Comparison of ENCODE assay signal across 9 mouse cellular contexts in the genomic region with DNA sequence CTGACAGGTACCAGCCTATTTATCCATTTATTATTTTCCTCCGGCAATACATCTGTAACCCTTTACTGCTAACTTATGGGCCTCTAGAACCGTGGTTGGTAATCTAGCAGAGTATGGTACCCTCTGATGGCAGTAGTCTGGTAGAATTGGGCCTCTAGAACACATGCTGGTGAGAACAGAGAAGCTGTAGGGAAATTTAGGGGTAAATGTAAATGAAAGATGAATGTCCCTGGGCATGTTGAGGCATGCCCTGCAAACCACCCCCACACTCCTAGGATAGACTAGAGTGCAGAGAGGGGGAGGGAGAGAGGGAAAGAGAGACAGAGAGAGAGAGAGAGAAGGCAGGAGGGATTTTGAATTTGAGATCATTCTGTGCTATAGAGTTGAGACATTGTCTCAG. TPM values are rescaled to one million over a fixed set of nuclear protein-coding genes. Genes with fewer than 3 reads are reported as not detected.
DNase-seq lines count a peak whose midpoint lies in the region; ATAC-seq and TF ChIP-seq lines count a peak whose summit lies in the region.
"Had no signal": no experiment of that assay in that cellular context is flagged by ENCODE, and none has a peak within 500 bp of the region (broad histone marks: within the 10 kb centered on the region; RNA-seq: fewer than 3 reads in every experiment).

No protein-coding gene starts in this region.

- intact Hi-C loops in left cerebral cortex, postnatal 36 days (cut with DNase I) = no loop called here

- no peak for DNase-seq in layer of hippocampus, adult 2 months (ENCODE audit: low spot score in 2 of 2)
- no peak for DNase-seq in layer of hippocampus, adult 9-10 months (ENCODE audit: low spot score)
- DNase-seq in embryonic facial prominence, embryonic 11.5 days (ENCODE audit: low spot score) = no peak
- DNase-seq in T-cell, adult 2 months (ENCODE audit: low spot score) = no peak
- DNase-seq in cerebellum, adult 8-10 months = no peak
- no peak for DNase-seq in left cerebral cortex, postnatal 36 days (ENCODE audit: low spot score in 2 of 2)
- DNase-seq: lung, adult 18-20 months had no signal

- peaks cover 4% of the 10 kb centered on the region for H3K4me1 ChIP-seq in embryonic facial prominence, embryonic 11.5 days (ENCODE audit: control insufficient read depth, insufficient read depth, low read length)
- H3K4me1 ChIP-seq in intestine, embryonic 16.5 days (ENCODE audit: control insufficient read depth, insufficient read depth, low read length) = peaks cover 32% of the 10 kb centered on the region
- H3K4me1 ChIP-seq in neural tube, embryonic 12.5 days = peaks cover 31% of the 10 kb centered on the region

- 36% methylated on average over 2 of the region's 2 CpGs for WGBS in embryonic facial prominence, embryonic 11.5 days
- WGBS in intestine, embryonic 16.5 days = 33% methylated on average over 2 of the region's 2 CpGs
- 49% methylated on average over 2 of the region's 2 CpGs for WGBS in neural tube, embryonic 12.5 days

- H3K27me3 ChIP-seq in embryonic facial prominence, embryonic 11.5 days (ENCODE audit: control insufficient read depth, insufficient read depth, low read length) = no peaks in the 10 kb centered on the region
- no peaks in the 10 kb centered on the region for H3K27me3 ChIP-seq in intestine, embryonic 16.5 days (replicated peaks; ENCODE audit: control insufficient read depth, insufficient read depth, low read length)
- H3K27me3 ChIP-seq in neural tube, embryonic 12.5 days (replicated peaks) = no peaks in the 10 kb centered on the region

- H3K9ac ChIP-seq in embryonic facial prominence, embryonic 11.5 days (replicated peaks; ENCODE audit: low read length) = peak overlapping the region; percentile 55; the same call in 1 of the 2 replicates
- peak overlapping the region; percentile 71 for H3K9ac ChIP-seq in intestine, embryonic 16.5 days (ENCODE audit: low read depth, low read length)
- H3K9ac ChIP-seq in neural tube, embryonic 12.5 days = peak overlapping the region; percentile 54

- no peaks in the 10 kb centered on the region; the same call in 1 of the 2 replicates for H3K36me3 ChIP-seq in embryonic facial prominence, embryonic 11.5 days (replicated peaks; ENCODE audit: control insufficient read depth, insufficient read depth, low read depth, low read length)
- no peaks in the 10 kb centered on the region for H3K36me3 ChIP-seq in intestine, embryonic 16.5 days (ENCODE audit: control insufficient read depth, insufficient read depth, low read length)
- peaks cover 2% of the 10 kb centered on the region; the same call in 1 of the 2 replicates for H3K36me3 ChIP-seq in neural tube, embryonic 12.5 days

- H3K27ac ChIP-seq in layer of hippocampus, adult 2 months = peak overlapping the region; percentile 89
- no peak overlapping the region for H3K27ac ChIP-seq in embryonic facial prominence, embryonic 11.5 days (replicated peaks; ENCODE audit: low read depth, low read length)
- no peak overlapping the region for H3K27ac ChIP-seq in intestine, embryonic 16.5 days (ENCODE audit: low read length)
- H3K27ac ChIP-seq in neural tube, embryonic 12.5 days = no peak overlapping the region

- H3K4me3 ChIP-seq in layer of hippocampus, adult 2 months = peak overlapping the region; percentile 64; the same call in 1 of the 2 replicates
- H3K4me3 ChIP-seq in embryonic facial prominence, embryonic 11.5 days (ENCODE audit: low read depth, low read length) = peak overlapping the region; percentile 47
- peak overlapping the region; percentile 75 for H3K4me3 ChIP-seq in intestine, embryonic 16.5 days (ENCODE audit: low read length)
- H3K4me3 ChIP-seq in neural tube, embryonic 12.5 days = peak overlapping the region; percentile 59

- TF ChIP-seq CTCF in layer of hippocampus, adult 2 months (conservative IDR thresholded peaks at IDR 0.05) = no peak

- no peak for ATAC-seq in embryonic facial prominence, embryonic 11.5 days (replicated peaks; ENCODE audit: insufficient number of reproducible peaks, low FRiP score, low TSS enrichment, low read depth)
- ATAC-seq in intestine, embryonic 16.5 days = no peak
- ATAC-seq in neural tube, embryonic 12.5 days (ENCODE audit: low FRiP score, low read depth) = no peak

- no peaks in the 10 kb centered on the region for H3K9me3 ChIP-seq in embryonic facial prominence, embryonic 11.5 days (replicated peaks; ENCODE audit: control insufficient read depth, low read length)
- no peaks in the 10 kb centered on the region for H3K9me3 ChIP-seq in intestine, embryonic 16.5 days (ENCODE audit: control insufficient read depth, low read length)
- H3K9me3 ChIP-seq in neural tube, embryonic 12.5 days = no peaks in the 10 kb centered on the region

- peak overlapping the region; percentile 54 for H3K4me2 ChIP-seq in embryonic facial prominence, embryonic 11.5 days (ENCODE audit: low read depth, low read length)
- H3K4me2 ChIP-seq in intestine, embryonic 16.5 days (ENCODE audit: low read depth, low read length) = peak overlapping the region; percentile 70
- H3K4me2 ChIP-seq in neural tube, embryonic 12.5 days (replicated peaks) = peak overlapping the region; percentile 74

RNA-seq across cellular contexts. Expression of gene Psrc1, which starts 0.8 kb away (rescaled TPM):
- 10 to 100 TPM; 17.5 to 22.2 TPM for total RNA-seq in layer of hippocampus, adult 2 months (2021)
- polyA plus RNA-seq in embryonic facial prominence, embryonic 11.5 days (2014; fragmentation: Nextera tagmentation; extraction: Ambion mirVana) = 71.5 and 81.7 TPM in 2 replicates
- polyA plus RNA-seq in intestine, embryonic 16.5 days (2015; fragmentation: Nextera tagmentation; extraction: Ambion mirVana) = 22.1 and 26.1 TPM in 2 replicates
- 35.7 and 37.1 TPM in 2 replicates for polyA plus RNA-seq in neural tube, embryonic 12.5 days (2016; fragmentation: Nextera tagmentation; extraction: Ambion mirVana)
- total RNA-seq in left cerebral cortex, postnatal 36 days (2021) = 10 to 100 TPM; 12.9 to 18.3 TPM

RNA-seq across cellular contexts. Expression of gene Mybphl, which starts 19.7 kb away (rescaled TPM):
- total RNA-seq in layer of hippocampus, adult 2 months (2021) = 1 to 10 TPM in 1 of 2 experiments, under 1 TPM in 1; 0.83 to 1.5 TPM
- polyA plus RNA-seq in embryonic facial prominence, embryonic 11.5 days (2014; fragmentation: Nextera tagmentation; extraction: Ambion mirVana) = 0.32 TPM in 1 of 2 replicates, not detected in the other
- polyA plus RNA-seq in intestine, embryonic 16.5 days (2015; fragmentation: Nextera tagmentation; extraction: Ambion mirVana) = not detected in 2 replicates
- polyA plus RNA-seq in neural tube, embryonic 12.5 days (2016; fragmentation: Nextera tagmentation; extraction: Ambion mirVana) = 0.25 and 0.26 TPM in 2 replicates
- total RNA-seq in left cerebral cortex, postnatal 36 days (2021) = under 1 TPM in 1 of 2 experiments, not detected in 1; 0.25 TPM

RNA-seq across cellular contexts. Expression of gene Celsr2, which starts 30.9 kb away (rescaled TPM):
- total RNA-seq in layer of hippocampus, adult 2 months (2021) = 100 to 1,000 TPM; 185 to 201 TPM
- 12.4 and 13.5 TPM in 2 replicates for polyA plus RNA-seq in embryonic facial prominence, embryonic 11.5 days (2014; fragmentation: Nextera tagmentation; extraction: Ambion mirVana)
- 2.6 and 3.0 TPM in 2 replicates for polyA plus RNA-seq in intestine, embryonic 16.5 days (2015; fragmentation: Nextera tagmentation; extraction: Ambion mirVana)
- 71.4 and 71.5 TPM in 2 replicates for polyA plus RNA-seq in neural tube, embryonic 12.5 days (2016; fragmentation: Nextera tagmentation; extraction: Ambion mirVana)
- 100 to 1,000 TPM; 168 to 174 TPM for total RNA-seq in left cerebral cortex, postnatal 36 days (2021)
